Mouse (Mus musculus): ENCODE measurements around the gene Rdh16. TPM values are rescaled to one million over a fixed set of nuclear protein-coding genes. Genes with fewer than 3 reads are reported as not detected.
"Not testable (repeated sequence)": the region's sequence is repeated elsewhere in the genome, so short reads cannot be mapped to it uniquely, and the experiment has no call there.

Gene Rdh16
- total RNA-seq, 1 experiment from 2014 or later, result not detected

DNA sequence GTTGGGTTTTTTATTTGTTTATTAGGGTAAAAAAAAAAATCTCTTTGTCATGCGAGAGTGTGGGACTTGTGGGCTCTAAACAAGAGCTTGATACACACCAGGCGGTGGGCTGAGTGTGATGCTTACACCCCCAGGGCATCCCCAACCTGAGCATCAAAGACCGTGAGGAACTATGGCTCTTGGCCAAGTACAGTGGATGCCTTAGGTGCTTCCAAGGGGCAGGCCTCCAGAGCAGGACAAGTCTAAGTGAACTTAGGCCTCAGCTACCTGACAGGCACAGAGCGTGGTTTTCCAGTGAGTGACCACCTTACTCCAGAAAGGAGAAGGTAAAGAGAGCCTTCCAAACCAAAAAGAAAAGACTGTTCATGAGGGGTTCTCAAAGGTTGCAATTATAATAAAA is 86.0 kb downstream of the Rdh16 start:
- ATAC-seq (replicated peaks; ENCODE audit: insufficient number of reproducible peaks, low FRiP score, low TSS enrichment, poor library complexity, severe bottlenecking), result no peak

GRCm38 (mm10) chr10:127888605-127889004 is 87.7 kb downstream of the Rdh16 start, which contains the start of gene Rdh7:
Rdh7 (minus strand) TSS chr10:127888817.
- no peak for ATAC-seq (replicated peaks; ENCODE audit: insufficient number of reproducible peaks, low FRiP score, low TSS enrichment, poor library complexity, severe bottlenecking)

- ATAC-seq (replicated peaks; ENCODE audit: insufficient number of reproducible peaks, low FRiP score, low TSS enrichment, poor library complexity, severe bottlenecking), result no peak
These were observed 90.5 kb downstream of the Rdh16 start for GRCm38 (mm10) chr10:127891481-127891880.

DNA sequence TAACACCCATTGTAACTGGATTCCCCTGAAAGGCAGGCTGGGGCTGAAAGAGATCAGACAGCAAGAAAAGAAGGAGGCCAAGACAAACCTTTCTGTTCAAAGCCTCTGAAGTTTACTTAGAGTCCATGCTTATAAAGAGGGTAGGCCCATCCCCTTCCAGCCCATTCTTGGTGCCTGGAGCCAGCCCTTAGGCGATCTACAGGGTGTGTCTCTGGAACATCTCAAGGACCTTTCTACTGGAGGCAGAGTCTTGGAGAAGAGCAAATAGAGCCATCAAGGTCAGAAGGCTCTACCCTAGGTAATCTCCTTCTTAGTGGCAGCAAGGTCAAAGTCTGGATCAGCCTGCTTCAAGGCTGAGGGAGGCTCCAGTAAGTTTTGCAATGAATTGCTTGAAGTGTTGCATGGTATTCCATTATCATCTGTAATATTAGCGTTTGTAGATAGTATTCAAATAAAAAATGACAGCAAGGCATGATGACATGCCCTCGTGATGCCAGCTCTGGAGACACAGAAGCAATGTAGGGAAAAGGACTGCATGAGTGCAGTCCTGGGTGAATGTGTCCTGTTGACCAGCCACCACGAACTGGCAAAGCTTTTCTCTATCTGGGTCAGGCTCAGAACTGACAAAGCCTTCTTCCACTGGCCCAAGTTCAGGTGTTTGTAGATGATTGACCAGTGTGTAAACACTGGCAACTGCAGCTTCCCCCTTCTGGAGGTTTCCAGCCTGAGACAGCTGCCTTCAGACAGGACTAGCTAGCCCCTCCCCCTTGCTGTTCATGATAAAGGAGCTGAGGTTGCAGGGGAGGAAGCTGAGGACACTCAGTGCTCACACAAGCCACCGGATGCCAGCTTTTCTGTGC is 92.4 kb downstream of the Rdh16 start:
- not testable (repeated sequence) for ATAC-seq (replicated peaks; ENCODE audit: insufficient number of reproducible peaks, low FRiP score, low TSS enrichment, poor library complexity, severe bottlenecking)

Other genes with a start within 250 kb of the Rdh16 start
- 147 to 219 TPM (median 171 TPM) in 3 replicates for gene Lrp1, start 180.0 kb upstream of the Rdh16 start, total RNA-seq (2017)
- 171 to 211 TPM (median 204 TPM) in 3 replicates for gene Stat6, start 158.2 kb upstream of the Rdh16 start, total RNA-seq (2017)
- 16.1 to 28.4 TPM (median 17.2 TPM) in 3 replicates for gene Nemp1, start 134.3 kb upstream of the Rdh16 start, total RNA-seq (2017)
- 12.6 to 35.9 TPM (median 17.8 TPM) in 3 replicates for gene Nab2, start 132.6 kb upstream of the Rdh16 start, total RNA-seq (2017)
- 1.6 TPM in 1 of 3 replicates, not detected in the others for gene Myo1a, start 96.0 kb upstream of the Rdh16 start, total RNA-seq (2017)
- not detected in 3 replicates for gene Tac2, start 76.7 kb upstream of the Rdh16 start, total RNA-seq (2017)
- 4.8 to 9.7 TPM (median 6.3 TPM) in 3 replicates for gene Zbtb39, start 61.6 kb upstream of the Rdh16 start, total RNA-seq (2017)
- gene Gpr182, start 49.4 kb upstream of the Rdh16 start, total RNA-seq (2017), result not detected in 3 replicates
- not detected in 3 replicates for gene Rdh1, start 41.4 kb upstream of the Rdh16 start, total RNA-seq (2017)
- gene Rdh16f1, start 41.4 kb upstream of the Rdh16 start, total RNA-seq (2017), result not detected in 3 replicates
- 0.19 to 1.2 TPM (median 1.0 TPM) in 3 replicates for gene Rdh9, start 24.8 kb upstream of the Rdh16 start, total RNA-seq (2017)
- not detected in 3 replicates for gene Rdh19, start 48.8 kb downstream of the Rdh16 start, total RNA-seq (2017)
- not detected in 3 replicates for gene Rdh16f2, start 65.3 kb downstream of the Rdh16 start, total RNA-seq (2017)
- not detected in 3 replicates for gene Rdh7, start 87.7 kb downstream of the Rdh16 start, total RNA-seq (2017)
- not detected in 3 replicates for gene Sdr9c7, start 97.4 kb downstream of the Rdh16 start, total RNA-seq (2017)
- gene Hsd17b6, start 206.5 kb downstream of the Rdh16 start, total RNA-seq (2017), result not detected in 3 replicates
- 8.2 to 17.1 TPM (median 11.8 TPM) in 3 replicates for gene Prim1, start 214.0 kb downstream of the Rdh16 start, total RNA-seq (2017)
- 950 to 1,122 TPM (median 1,063 TPM) in 3 replicates for gene Naca, start 234.4 kb downstream of the Rdh16 start, total RNA-seq (2017)